Mouse (Mus musculus): Measurements from ENCODE around the gene Nkx2-1. TPM values are rescaled to one million over a fixed set of nuclear protein-coding genes. Genes with fewer than 3 reads are reported as not detected.

Nkx2-1 gene
- not detected for polyA plus RNA-seq (2014; fragmentation: Illumina TruSeq; extraction: RNeasy Lipid Tissue Mini Kit (QIAGEN cat#74804); ENCODE audit: low read depth, low replicate concordance)

DNA sequence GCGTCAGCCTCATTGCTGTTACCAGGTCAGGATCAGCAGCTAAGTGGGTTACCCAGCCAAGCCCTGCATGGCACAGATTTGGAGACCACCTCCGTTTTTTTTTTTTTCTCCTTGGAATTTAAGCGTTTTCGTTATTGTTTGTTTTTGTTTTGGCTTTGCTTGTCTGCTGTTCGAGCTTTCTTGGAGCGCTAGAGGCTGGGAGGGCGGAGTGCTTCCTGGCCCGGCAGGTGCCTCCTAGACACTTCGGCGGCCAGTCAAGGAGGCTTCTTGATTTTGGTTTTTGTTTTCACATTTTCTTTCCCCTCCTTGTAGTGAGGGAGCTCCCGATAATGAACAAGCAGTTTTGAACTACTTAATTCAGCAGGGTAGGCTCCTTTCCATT lies at the start of gene Nkx2-1:
Gene Nkx2-1 (minus strand): TSS at position 25 of the 382 bp plus-strand sequence.

Other genes with a start within 250 kb of the Nkx2-1 start
- gene Mbip, start 191.0 kb downstream of the Nkx2-1 start, polyA plus RNA-seq (2014; fragmentation: Illumina TruSeq; extraction: RNeasy Lipid Tissue Mini Kit (QIAGEN cat#74804); ENCODE audit: low read depth, low replicate concordance), result 10.1 TPM
- gene Nkx2-9, start 76.4 kb upstream of the Nkx2-1 start, polyA plus RNA-seq (2014; fragmentation: Illumina TruSeq; extraction: RNeasy Lipid Tissue Mini Kit (QIAGEN cat#74804); ENCODE audit: low read depth, low replicate concordance), result not detected
- gene Pax9, start 154.9 kb upstream of the Nkx2-1 start, polyA plus RNA-seq (2014; fragmentation: Illumina TruSeq; extraction: RNeasy Lipid Tissue Mini Kit (QIAGEN cat#74804); ENCODE audit: low read depth, low replicate concordance), result not detected